Mouse (Mus musculus): Measurements from ENCODE around the gene Sncg.

- no peak for TF ChIP-seq CTCF (IDR thresholded peaks at IDR 0.05; ENCODE audit: low read depth)
- TF ChIP-seq EP300 (IDR thresholded peaks at IDR 0.05; ENCODE audit: low read depth): no peak
Measured at GRCm38 (mm10) chr14:34371763-34372162, 2.8 kb downstream of the Sncg start.
